Mouse (Mus musculus): Measurements from ENCODE around the gene Olfr1232. TPM values are rescaled to one million over a fixed set of nuclear protein-coding genes. Genes with fewer than 3 reads are reported as not detected.

Olfr1232 gene
- not detected in 2 replicates for polyA plus RNA-seq (2015; fragmentation: Nextera tagmentation; extraction: Ambion mirVana)

GRCm38 (mm10) chr2:89329575-89329974 lies at the start of gene Olfr1232:
Gene Olfr1232, minus strand, starts transcription at chr2:89329675.

GRCm38 (mm10) chr2:89364765-89365164 lies 35.3 kb upstream of the Olfr1232 start, which contains the start of gene Olfr1234:
Gene Olfr1234, minus strand, starts transcription at chr2:89364865.

DNA sequence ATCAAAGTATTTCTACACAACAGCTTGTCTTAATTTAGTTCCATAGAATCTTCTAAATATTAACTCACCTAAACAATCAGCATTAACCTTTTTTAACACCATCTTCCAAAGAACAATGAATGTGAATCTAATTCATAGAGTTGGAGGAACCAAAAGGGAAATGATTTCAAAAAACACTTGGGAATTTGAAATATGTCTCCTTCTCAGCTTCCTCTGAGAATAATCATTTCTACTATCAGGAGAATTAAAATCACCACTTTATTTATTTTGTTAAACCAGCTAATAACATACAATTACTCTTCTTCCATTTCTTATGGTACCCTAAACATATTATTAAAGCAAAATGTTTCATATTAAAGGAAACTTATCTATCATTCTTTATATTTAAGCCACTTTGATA lies 12.8 kb upstream of the Olfr1232 start, which contains the start of gene Olfr1233:
Gene Olfr1233 (minus strand): TSS at position 101 of the 400 bp plus-strand sequence.

GRCm38 (mm10) chr2:89306974-89307373 lies 22.5 kb downstream of the Olfr1232 start, which contains the start of gene Olfr1231:
Gene Olfr1231, minus strand, starts transcription at chr2:89307074.

GRCm38 (mm10) chr2:89297168-89297567 lies 32.3 kb downstream of the Olfr1232 start, which contains the start of gene Olfr1230:
Gene Olfr1230, minus strand, starts transcription at chr2:89297268.

DNA sequence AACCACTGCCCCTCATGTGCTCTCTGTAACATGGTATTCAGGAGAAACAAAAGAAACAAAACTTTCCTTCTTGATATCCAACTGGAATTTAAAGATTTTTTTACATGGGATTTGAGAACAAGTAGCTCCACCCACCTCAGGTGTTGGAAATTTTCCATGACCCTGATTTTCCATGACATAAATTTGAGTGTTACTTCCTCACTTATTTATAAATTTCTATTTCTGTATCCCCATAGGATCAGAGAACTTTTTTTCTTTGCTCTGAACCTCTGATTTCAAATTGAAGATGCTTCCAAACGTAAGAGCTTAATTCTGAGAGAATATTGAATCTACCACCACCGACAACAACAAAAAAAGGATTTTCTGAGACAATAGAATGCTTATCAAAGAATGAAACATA lies 41.6 kb downstream of the Olfr1232 start, which contains the start of gene Olfr1229:
Gene Olfr1229 (minus strand): TSS at position 101 of the 400 bp plus-strand sequence.

Other genes starting within 250 kb of the Olfr1232 start
- not detected in 2 replicates for gene Olfr1219, start 246.2 kb downstream of the Olfr1232 start, polyA plus RNA-seq (2015; fragmentation: Nextera tagmentation; extraction: Ambion mirVana)
- not detected in 2 replicates for gene Olfr1220, start 222.8 kb downstream of the Olfr1232 start, polyA plus RNA-seq (2015; fragmentation: Nextera tagmentation; extraction: Ambion mirVana)
- gene Olfr1221, start 212.4 kb downstream of the Olfr1232 start, polyA plus RNA-seq (2015; fragmentation: Nextera tagmentation; extraction: Ambion mirVana), result not detected in 2 replicates
- gene Olfr1222, start 196.6 kb downstream of the Olfr1232 start, polyA plus RNA-seq (2015; fragmentation: Nextera tagmentation; extraction: Ambion mirVana), result not detected in 2 replicates
- not detected in 2 replicates for gene Olfr1223, start 178.1 kb downstream of the Olfr1232 start, polyA plus RNA-seq (2015; fragmentation: Nextera tagmentation; extraction: Ambion mirVana)
- not detected in 2 replicates for gene Olfr1224-ps1, start 165.6 kb downstream of the Olfr1232 start, polyA plus RNA-seq (2015; fragmentation: Nextera tagmentation; extraction: Ambion mirVana)
- gene Olfr1225, start 155.0 kb downstream of the Olfr1232 start, polyA plus RNA-seq (2015; fragmentation: Nextera tagmentation; extraction: Ambion mirVana), result not detected in 2 replicates
- not detected in 2 replicates for gene Olfr1226, start 129.6 kb downstream of the Olfr1232 start, polyA plus RNA-seq (2015; fragmentation: Nextera tagmentation; extraction: Ambion mirVana)
- gene Olfr1228, start 75.6 kb downstream of the Olfr1232 start, polyA plus RNA-seq (2015; fragmentation: Nextera tagmentation; extraction: Ambion mirVana), result not detected in 2 replicates
- gene Olfr1229, start 41.7 kb downstream of the Olfr1232 start, polyA plus RNA-seq (2015; fragmentation: Nextera tagmentation; extraction: Ambion mirVana), result not detected in 2 replicates
- not detected in 2 replicates for gene Olfr1230, start 32.4 kb downstream of the Olfr1232 start, polyA plus RNA-seq (2015; fragmentation: Nextera tagmentation; extraction: Ambion mirVana)
- gene Olfr1231, start 22.6 kb downstream of the Olfr1232 start, polyA plus RNA-seq (2015; fragmentation: Nextera tagmentation; extraction: Ambion mirVana), result not detected in 2 replicates
- not detected in 2 replicates for gene Olfr1233, start 12.7 kb upstream of the Olfr1232 start, polyA plus RNA-seq (2015; fragmentation: Nextera tagmentation; extraction: Ambion mirVana)
- gene Olfr1234, start 35.2 kb upstream of the Olfr1232 start, polyA plus RNA-seq (2015; fragmentation: Nextera tagmentation; extraction: Ambion mirVana), result not detected in 2 replicates
- not detected in 2 replicates for gene Olfr1238, start 80.0 kb upstream of the Olfr1232 start, polyA plus RNA-seq (2015; fragmentation: Nextera tagmentation; extraction: Ambion mirVana)
- gene Olfr1239, start 90.7 kb upstream of the Olfr1232 start, polyA plus RNA-seq (2015; fragmentation: Nextera tagmentation; extraction: Ambion mirVana), result not detected in 2 replicates
- gene Olfr1240, start 113.3 kb upstream of the Olfr1232 start, polyA plus RNA-seq (2015; fragmentation: Nextera tagmentation; extraction: Ambion mirVana), result not detected in 2 replicates
- gene Olfr1241, start 157.5 kb upstream of the Olfr1232 start, polyA plus RNA-seq (2015; fragmentation: Nextera tagmentation; extraction: Ambion mirVana), result not detected in 2 replicates
- not detected in 2 replicates for gene Olfr1242, start 168.7 kb upstream of the Olfr1232 start, polyA plus RNA-seq (2015; fragmentation: Nextera tagmentation; extraction: Ambion mirVana)
- gene Olfr1243, start 201.8 kb upstream of the Olfr1232 start, polyA plus RNA-seq (2015; fragmentation: Nextera tagmentation; extraction: Ambion mirVana), result not detected in 2 replicates
- not detected in 2 replicates for gene Olfr1245, start 248.8 kb upstream of the Olfr1232 start, polyA plus RNA-seq (2015; fragmentation: Nextera tagmentation; extraction: Ambion mirVana)

Measured in spleen, postnatal 0 days (tissue).